Mouse (Mus musculus): ENCODE data around the gene St8sia1. TPM values are rescaled to one million over a fixed set of nuclear protein-coding genes. Genes with fewer than 3 reads are reported as not detected.

Gene St8sia1
- polyA plus RNA-seq, 2 experiments = 0.93 to 1.3 TPM

DNA sequence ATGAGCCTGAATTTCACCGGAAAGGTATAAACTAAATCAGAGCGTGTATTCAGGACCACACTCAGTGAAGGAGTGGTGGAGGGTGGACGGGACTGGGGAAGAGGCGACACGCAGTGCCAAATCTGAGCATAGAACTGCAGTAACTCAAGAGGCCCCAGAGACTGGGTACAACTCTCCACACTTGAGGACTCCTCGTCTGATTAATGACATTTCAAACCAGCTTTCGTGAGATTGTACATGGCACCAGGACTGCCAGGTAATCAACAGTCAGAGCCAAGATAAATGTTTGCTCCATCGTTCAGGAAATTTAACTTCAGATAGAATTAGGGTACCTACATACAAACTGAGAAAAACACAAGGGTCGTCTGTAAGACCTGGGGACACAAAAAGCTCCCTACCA lies 126.9 kb downstream of the St8sia1 start:
- H3K4me1 ChIP-seq (ENCODE audit: control insufficient read depth, insufficient read depth, low read length) = no peaks in the 10 kb centered on the region
- no peak overlapping the region for H3K4me3 ChIP-seq (replicated peaks; ENCODE audit: low read length)
- no peak for DNase-seq (ENCODE audit: low spot score)
- TF ChIP-seq POLR2A (IDR thresholded peaks at IDR 0.05; ENCODE audit: borderline replicate concordance, extremely low read depth, insufficient read depth, insufficient read length) = no peak
- H3K36me3 ChIP-seq (ENCODE audit: control insufficient read depth, insufficient read depth, low read length) = no peaks in the 10 kb centered on the region
- no peak overlapping the region for H3K27ac ChIP-seq (replicated peaks; ENCODE audit: low read depth, low read length)
- ATAC-seq (ENCODE audit: low FRiP score, low read depth) = no peak
- H3K27me3 ChIP-seq (ENCODE audit: control insufficient read depth, insufficient read depth, low read length) = no peaks in the 10 kb centered on the region
- H3K4me2 ChIP-seq (replicated peaks; ENCODE audit: low read depth, low read length, severe bottlenecking) = no peak overlapping the region
- H3K9ac ChIP-seq (ENCODE audit: low read depth, low read length, severe bottlenecking) = no peak overlapping the region
- WGBS = 77% methylated on average over 9 of the region's 9 CpGs
- no peaks in the 10 kb centered on the region for H3K9me3 ChIP-seq (ENCODE audit: control insufficient read depth, low read length)

- Histone ChIP-seq H3K27me3 (ENCODE audit: control insufficient read depth, insufficient read depth, low read length) (no peaks in the 10 kb centered on the region), H3K36me3 (ENCODE audit: control insufficient read depth, insufficient read depth, low read length) (no peaks in the 10 kb centered on the region), H3K9me3 (ENCODE audit: control insufficient read depth, low read length) (no peaks in the 10 kb centered on the region), H3K9ac (ENCODE audit: low read depth, low read length, severe bottlenecking) (no peak overlapping the region), H3K4me2 (replicated peaks; ENCODE audit: low read depth, low read length, severe bottlenecking) (no peak overlapping the region), H3K4me1 (ENCODE audit: control insufficient read depth, insufficient read depth, low read length) (no peaks in the 10 kb centered on the region), H3K4me3 (replicated peaks; ENCODE audit: low read length) (no peak overlapping the region), H3K27ac (replicated peaks; ENCODE audit: low read depth, low read length) (no peak overlapping the region)
- peak; percentile 7 for DNase-seq (ENCODE audit: low spot score)
- no peak for TF ChIP-seq POLR2A (IDR thresholded peaks at IDR 0.05; ENCODE audit: borderline replicate concordance, extremely low read depth, insufficient read depth, insufficient read length)
- peak; percentile 44; the same call in 1 of the 2 replicates for ATAC-seq (ENCODE audit: low FRiP score, low read depth)
- 55% methylated on average over 18 of the region's 18 CpGs for whole genome bisulfite sequencing
Observed at GRCm38 (mm10) chr6:142835726-142836125, 128.5 kb downstream of the St8sia1 start.

- DNase-seq (ENCODE audit: low spot score) (no peak), ATAC-seq (ENCODE audit: low FRiP score, low read depth) (no peak)
Observed at GRCm38 (mm10) chr6:142834911-142835310, 129.3 kb downstream of the St8sia1 start.

GRCm38 (mm10) chr6:142831706-142832105 lies 132.5 kb downstream of the St8sia1 start:
- Histone ChIP-seq H3K27ac (replicated peaks; ENCODE audit: low read depth, low read length) (no peak overlapping the region), H3K9me3 (ENCODE audit: control insufficient read depth, low read length) (no peaks in the 10 kb centered on the region), H3K4me1 (ENCODE audit: control insufficient read depth, insufficient read depth, low read length) (no peaks in the 10 kb centered on the region), H3K9ac (ENCODE audit: low read depth, low read length, severe bottlenecking) (no peak overlapping the region), H3K4me3 (replicated peaks; ENCODE audit: low read length) (no peak overlapping the region), H3K36me3 (ENCODE audit: control insufficient read depth, insufficient read depth, low read length) (no peaks in the 10 kb centered on the region), H3K4me2 (replicated peaks; ENCODE audit: low read depth, low read length, severe bottlenecking) (no peak overlapping the region), H3K27me3 (ENCODE audit: control insufficient read depth, insufficient read depth, low read length) (no peaks in the 10 kb centered on the region)
- no peak for TF ChIP-seq POLR2A (IDR thresholded peaks at IDR 0.05; ENCODE audit: borderline replicate concordance, extremely low read depth, insufficient read depth, insufficient read length)
- WGBS = 50% methylated on average over 3 of the region's 3 CpGs
- DNase-seq (ENCODE audit: low spot score) = no peak
- ATAC-seq (ENCODE audit: low FRiP score, low read depth) = no peak

More at GRCm38 (mm10) chr6:142834911-142835310, 129.3 kb downstream of the St8sia1 start:
- Histone ChIP-seq H3K27me3 (ENCODE audit: control insufficient read depth, insufficient read depth, low read length) (no peaks in the 10 kb centered on the region), H3K4me1 (ENCODE audit: control insufficient read depth, insufficient read depth, low read length) (no peaks in the 10 kb centered on the region), H3K4me2 (replicated peaks; ENCODE audit: low read depth, low read length, severe bottlenecking) (no peak overlapping the region), H3K4me3 (replicated peaks; ENCODE audit: low read length) (no peak overlapping the region), H3K36me3 (ENCODE audit: control insufficient read depth, insufficient read depth, low read length) (no peaks in the 10 kb centered on the region), H3K9ac (ENCODE audit: low read depth, low read length, severe bottlenecking) (no peak overlapping the region), H3K9me3 (ENCODE audit: control insufficient read depth, low read length) (no peaks in the 10 kb centered on the region), H3K27ac (replicated peaks; ENCODE audit: low read depth, low read length) (no peak overlapping the region)
- TF ChIP-seq POLR2A (IDR thresholded peaks at IDR 0.05; ENCODE audit: borderline replicate concordance, extremely low read depth, insufficient read depth, insufficient read length) = no peak
- 79% methylated on average over 4 of the region's 4 CpGs for WGBS

GRCm38 (mm10) chr6:142831243-142831642 lies 133.0 kb downstream of the St8sia1 start:
- no peaks in the 10 kb centered on the region for H3K4me1 ChIP-seq (ENCODE audit: control insufficient read depth, insufficient read depth, low read length)
- no peak for DNase-seq (ENCODE audit: low spot score)

DNA sequence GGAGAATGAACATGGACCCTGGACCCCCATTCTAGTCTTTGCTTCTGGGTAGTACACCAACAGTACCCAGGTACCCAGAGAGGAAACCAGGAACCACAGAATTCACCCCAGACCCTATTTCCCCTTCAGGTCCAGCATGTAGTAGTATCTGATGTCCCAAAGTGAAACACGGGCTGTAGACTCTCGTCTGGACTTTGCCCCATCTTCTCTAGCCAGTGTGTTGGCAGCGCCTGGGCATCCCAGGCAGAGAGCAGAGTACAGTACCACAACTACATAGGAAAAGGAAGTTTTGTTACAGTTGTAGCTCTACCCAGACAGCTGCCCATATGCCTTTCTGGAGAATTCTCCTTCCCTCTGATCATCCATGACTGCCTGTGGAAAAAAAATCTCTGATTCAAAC lies 134.0 kb downstream of the St8sia1 start:
- H3K4me2 ChIP-seq (replicated peaks; ENCODE audit: low read depth, low read length, severe bottlenecking) = no peak overlapping the region
- no peaks in the 10 kb centered on the region for H3K36me3 ChIP-seq (ENCODE audit: control insufficient read depth, insufficient read depth, low read length)
- H3K9me3 ChIP-seq (ENCODE audit: control insufficient read depth, low read length) = no peaks in the 10 kb centered on the region
- 94% methylated on average over 3 of the region's 3 CpGs for WGBS
- H3K4me3 ChIP-seq (replicated peaks; ENCODE audit: low read length) = no peak overlapping the region
- DNase-seq (ENCODE audit: low spot score) = no peak
- no peaks in the 10 kb centered on the region for H3K27me3 ChIP-seq (ENCODE audit: control insufficient read depth, insufficient read depth, low read length)
- H3K4me1 ChIP-seq (ENCODE audit: control insufficient read depth, insufficient read depth, low read length) = no peaks in the 10 kb centered on the region
- no peak for ATAC-seq (ENCODE audit: low FRiP score, low read depth)
- TF ChIP-seq POLR2A (IDR thresholded peaks at IDR 0.05; ENCODE audit: borderline replicate concordance, extremely low read depth, insufficient read depth, insufficient read length) = no peak
- no peak overlapping the region for H3K9ac ChIP-seq (ENCODE audit: low read depth, low read length, severe bottlenecking)
- no peak overlapping the region for H3K27ac ChIP-seq (replicated peaks; ENCODE audit: low read depth, low read length)

More at GRCm38 (mm10) chr6:142831243-142831642, 133.0 kb downstream of the St8sia1 start:
- ATAC-seq (ENCODE audit: low FRiP score, low read depth) = no peak
- Histone ChIP-seq H3K4me3 (replicated peaks; ENCODE audit: low read length) (no peak overlapping the region), H3K27me3 (ENCODE audit: control insufficient read depth, insufficient read depth, low read length) (no peaks in the 10 kb centered on the region), H3K9ac (ENCODE audit: low read depth, low read length, severe bottlenecking) (no peak overlapping the region), H3K4me2 (replicated peaks; ENCODE audit: low read depth, low read length, severe bottlenecking) (no peak overlapping the region), H3K36me3 (ENCODE audit: control insufficient read depth, insufficient read depth, low read length) (no peaks in the 10 kb centered on the region), H3K27ac (replicated peaks; ENCODE audit: low read depth, low read length) (no peak overlapping the region), H3K9me3 (ENCODE audit: control insufficient read depth, low read length) (no peaks in the 10 kb centered on the region)
- TF ChIP-seq POLR2A (IDR thresholded peaks at IDR 0.05; ENCODE audit: borderline replicate concordance, extremely low read depth, insufficient read depth, insufficient read length) = no peak
- WGBS = 35% methylated on average over 8 of the region's 8 CpGs
